Comparison of ENCODE assay signal across 20 mouse cellular contexts in the genomic region with DNA sequence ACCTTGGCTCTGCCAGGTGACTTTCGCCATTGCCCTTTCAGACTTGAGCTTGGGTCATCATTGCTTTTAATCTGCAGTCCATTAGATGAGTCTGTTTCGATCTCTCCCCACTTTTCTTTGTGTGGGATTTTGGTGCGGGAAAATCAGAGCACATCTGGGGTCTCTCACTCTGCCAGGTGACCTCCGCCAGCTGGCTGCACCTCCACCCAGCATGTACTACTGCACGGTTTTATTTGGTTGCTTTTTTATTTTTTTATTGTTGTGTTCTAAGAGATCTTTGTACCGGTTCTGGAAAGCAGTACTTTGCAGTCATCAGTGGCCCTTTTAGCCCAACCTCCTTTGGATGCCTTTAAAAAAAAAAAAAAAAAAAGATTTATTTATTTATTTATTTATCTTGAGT.
A peak's percentile ranks its signal among the peaks of the same experiment; 100 is the strongest.
DNase-seq lines count a peak whose midpoint lies in the region; ATAC-seq and TF ChIP-seq lines count a peak whose summit lies in the region.
"Had no signal": no experiment of that assay in that cellular context is flagged by ENCODE, and none has a peak within 500 bp of the region (broad histone marks: within the 10 kb centered on the region; RNA-seq: fewer than 3 reads in every experiment).

No protein-coding gene starts in this region.

- no peak overlapping the region for H3K4me2 ChIP-seq in kidney, embryonic 16.5 days (replicated peaks; ENCODE audit: low read depth, low read length)
- H3K4me2 ChIP-seq in kidney, embryonic 15.5 days = no peak overlapping the region
- H3K4me2 ChIP-seq in embryonic facial prominence, embryonic 14.5 days (ENCODE audit: low read depth, low read length) = 0 out of 2 replicates have a peak overlapping the region, but pooled peaks have one; percentile 15
- peak overlapping the region; percentile 15; the same call in 1 of the 2 replicates for H3K4me2 ChIP-seq in limb, embryonic 14.5 days (replicated peaks; ENCODE audit: low read depth, low read length, severe bottlenecking)
- H3K4me2 ChIP-seq: embryonic facial prominence, embryonic 15.5 days; neural tube, embryonic 12.5 days had no signal

- H3K9ac ChIP-seq in kidney, embryonic 16.5 days (replicated peaks; ENCODE audit: low read length) = no peak overlapping the region
- H3K9ac ChIP-seq in kidney, embryonic 15.5 days = no peak overlapping the region
- no peak overlapping the region for H3K9ac ChIP-seq in embryonic facial prominence, embryonic 14.5 days (ENCODE audit: low read depth, low read length)
- 0 out of 2 replicates have a peak overlapping the region, but pooled peaks have one; percentile 16 for H3K9ac ChIP-seq in limb, embryonic 14.5 days (ENCODE audit: low read depth, low read length, severe bottlenecking)
- H3K9ac ChIP-seq: embryonic facial prominence, embryonic 15.5 days; liver, embryonic 14.5 days; neural tube, embryonic 12.5 days had no signal

- 91% methylated on average over 6 of the region's 6 CpGs for WGBS in heart, embryonic 10.5 days
- WGBS in kidney, embryonic 16.5 days = 79% methylated on average over 6 of the region's 6 CpGs
- 86% methylated on average over 6 of the region's 6 CpGs for whole genome bisulfite sequencing in kidney, embryonic 15.5 days
- 62% methylated on average over 6 of the region's 6 CpGs for WGBS in embryonic facial prominence, embryonic 14.5 days
- whole genome bisulfite sequencing in limb, embryonic 14.5 days = 45% methylated on average over 6 of the region's 6 CpGs

- no peak for DNase-seq in heart, embryonic 10.5 days (ENCODE audit: low spot score)
- DNase-seq in heart, postnatal 4 days = no peak
- DNase-seq in embryonic facial prominence, embryonic 14.5 days (ENCODE audit: low spot score) = no peak
- no peak for DNase-seq in limb, embryonic 14.5 days (ENCODE audit: low spot score)
- DNase-seq in spleen, postnatal 10 days (ENCODE audit: low spot score in 2 of 2) = no peak
- DNase-seq: cerebellum, adult 9-10 months; kidney, adult 18-20 months; kidney, postnatal 14 days; thymus, postnatal 14 days had no signal

- ATAC-seq in kidney, embryonic 16.5 days (ENCODE audit: low FRiP score, low TSS enrichment) = 0 out of 2 replicates have a peak, but pooled peaks have one; percentile 3
- ATAC-seq in kidney, embryonic 15.5 days (replicated peaks; ENCODE audit: low FRiP score) = no peak
- no peak for ATAC-seq in embryonic facial prominence, embryonic 14.5 days (ENCODE audit: low read depth)
- ATAC-seq in limb, embryonic 14.5 days (ENCODE audit: low FRiP score, low read depth) = no peak
- no peak for ATAC-seq in inflammation-experienced regulatory T-cells, adult 6 months

- H3K27me3 ChIP-seq in heart, embryonic 10.5 days (ENCODE audit: insufficient read depth, poor library complexity, severe bottlenecking) = no peaks in the 10 kb centered on the region
- H3K27me3 ChIP-seq in kidney, embryonic 16.5 days (ENCODE audit: insufficient read depth, low read length) = no peaks in the 10 kb centered on the region
- H3K27me3 ChIP-seq in kidney, embryonic 15.5 days = no peaks in the 10 kb centered on the region
- no peaks in the 10 kb centered on the region for H3K27me3 ChIP-seq in embryonic facial prominence, embryonic 14.5 days (replicated peaks; ENCODE audit: control insufficient read depth, insufficient read depth, low read length)
- no peaks in the 10 kb centered on the region for H3K27me3 ChIP-seq in limb, embryonic 14.5 days (ENCODE audit: control insufficient read depth, insufficient read depth, low read length)
- H3K27me3 ChIP-seq: CH12.LX; embryonic facial prominence, embryonic 15.5 days; neural tube, embryonic 12.5 days had no signal

- H3K4me3 ChIP-seq in heart, embryonic 10.5 days = no peak overlapping the region
- H3K4me3 ChIP-seq in kidney, embryonic 16.5 days (ENCODE audit: low read length) = no peak overlapping the region
- no peak overlapping the region for H3K4me3 ChIP-seq in kidney, embryonic 15.5 days (replicated peaks)
- H3K4me3 ChIP-seq in embryonic facial prominence, embryonic 14.5 days (ENCODE audit: low read depth, low read length) = no peak overlapping the region
- H3K4me3 ChIP-seq in limb, embryonic 14.5 days (replicated peaks; ENCODE audit: low read length) = no peak overlapping the region
- H3K4me3 ChIP-seq: embryonic facial prominence, embryonic 15.5 days; layer of hippocampus, adult 2 months; midbrain, embryonic 10.5 days; neural tube, embryonic 12.5 days had no signal

- peak overlapping the region; percentile 69; the same call in 1 of the 2 replicates for H3K27ac ChIP-seq in heart, embryonic 10.5 days
- no peak overlapping the region for H3K27ac ChIP-seq in kidney, embryonic 16.5 days (ENCODE audit: low read length)
- no peak overlapping the region for H3K27ac ChIP-seq in kidney, embryonic 15.5 days
- 0 out of 2 replicates have a peak overlapping the region, but pooled peaks have one; percentile 6 for H3K27ac ChIP-seq in embryonic facial prominence, embryonic 14.5 days (replicated peaks; ENCODE audit: low read depth, low read length)
- H3K27ac ChIP-seq in limb, embryonic 14.5 days (replicated peaks; ENCODE audit: low read depth, low read length) = 0 out of 2 replicates have a peak overlapping the region, but pooled peaks have one; percentile 38
- H3K27ac ChIP-seq: embryonic facial prominence, embryonic 15.5 days; hindbrain, postnatal 0 days; liver, embryonic 14.5 days; macrophage; midbrain, embryonic 10.5 days; neural tube, embryonic 12.5 days had no signal

- no peaks in the 10 kb centered on the region for H3K36me3 ChIP-seq in heart, embryonic 10.5 days
- no peaks in the 10 kb centered on the region for H3K36me3 ChIP-seq in kidney, embryonic 16.5 days (ENCODE audit: insufficient read depth, low read length)
- H3K36me3 ChIP-seq in kidney, embryonic 15.5 days = no peaks in the 10 kb centered on the region
- no peaks in the 10 kb centered on the region for H3K36me3 ChIP-seq in embryonic facial prominence, embryonic 14.5 days (ENCODE audit: control insufficient read depth, insufficient read depth, low read length)
- no peaks in the 10 kb centered on the region for H3K36me3 ChIP-seq in limb, embryonic 14.5 days (ENCODE audit: control insufficient read depth, insufficient read depth, low read length)
- H3K36me3 ChIP-seq: embryonic facial prominence, embryonic 15.5 days; midbrain, embryonic 10.5 days; neural tube, embryonic 12.5 days had no signal

- H3K9me3 ChIP-seq in heart, embryonic 10.5 days = no peaks in the 10 kb centered on the region
- no peaks in the 10 kb centered on the region for H3K9me3 ChIP-seq in kidney, embryonic 16.5 days (ENCODE audit: low read length)
- H3K9me3 ChIP-seq in kidney, embryonic 15.5 days (replicated peaks) = no peaks in the 10 kb centered on the region
- no peaks in the 10 kb centered on the region for H3K9me3 ChIP-seq in embryonic facial prominence, embryonic 14.5 days (ENCODE audit: control insufficient read depth, low read length)
- no peaks in the 10 kb centered on the region for H3K9me3 ChIP-seq in limb, embryonic 14.5 days (ENCODE audit: control insufficient read depth, low read length)
- H3K9me3 ChIP-seq: embryonic facial prominence, embryonic 15.5 days; midbrain, embryonic 10.5 days; neural tube, embryonic 12.5 days had no signal

- no peak for TF ChIP-seq POLR2A in limb, embryonic 14.5 days (IDR thresholded peaks at IDR 0.05; ENCODE audit: borderline replicate concordance, extremely low read depth, insufficient read depth, insufficient read length)

- H3K4me1 ChIP-seq in heart, embryonic 10.5 days = peaks cover 40% of the 10 kb centered on the region
- H3K4me1 ChIP-seq in kidney, embryonic 16.5 days (ENCODE audit: insufficient read depth, low read length) = peaks cover 5% of the 10 kb centered on the region; the same call in 1 of the 2 replicates
- peaks cover 17% of the 10 kb centered on the region for H3K4me1 ChIP-seq in kidney, embryonic 15.5 days
- peaks cover 18% of the 10 kb centered on the region for H3K4me1 ChIP-seq in embryonic facial prominence, embryonic 14.5 days (ENCODE audit: control insufficient read depth, insufficient read depth, low read length)
- H3K4me1 ChIP-seq in limb, embryonic 14.5 days (ENCODE audit: control insufficient read depth, insufficient read depth, low read length) = peaks cover 22% of the 10 kb centered on the region

Comparison
In these comparisons a context has a peak if more than half of its experiments do, and no peak if none do; other contexts are left out.
1. H3K27ac ChIP-seq: peak in heart, embryonic 10.5 days (single experiment), embryonic facial prominence, embryonic 14.5 days (single experiment) and limb, embryonic 14.5 days (single experiment); none in kidney, embryonic 16.5 days (single experiment) and kidney, embryonic 15.5 days (single experiment).
2. H3K4me2 ChIP-seq: peak in embryonic facial prominence, embryonic 14.5 days (single experiment) and limb, embryonic 14.5 days (single experiment); none in kidney, embryonic 16.5 days (single experiment) and kidney, embryonic 15.5 days (single experiment).